Mouse (Mus musculus): Measurements from ENCODE around the gene Mlkl. TPM values are rescaled to one million over a fixed set of nuclear protein-coding genes. Genes with fewer than 3 reads are reported as not detected.

The Mlkl gene
- polyA plus RNA-seq (2014; fragmentation: Illumina TruSeq; extraction: RNeasy Lipid Tissue Mini Kit (QIAGEN cat#74804); ENCODE audit: low replicate concordance): 27.3 TPM

DNA sequence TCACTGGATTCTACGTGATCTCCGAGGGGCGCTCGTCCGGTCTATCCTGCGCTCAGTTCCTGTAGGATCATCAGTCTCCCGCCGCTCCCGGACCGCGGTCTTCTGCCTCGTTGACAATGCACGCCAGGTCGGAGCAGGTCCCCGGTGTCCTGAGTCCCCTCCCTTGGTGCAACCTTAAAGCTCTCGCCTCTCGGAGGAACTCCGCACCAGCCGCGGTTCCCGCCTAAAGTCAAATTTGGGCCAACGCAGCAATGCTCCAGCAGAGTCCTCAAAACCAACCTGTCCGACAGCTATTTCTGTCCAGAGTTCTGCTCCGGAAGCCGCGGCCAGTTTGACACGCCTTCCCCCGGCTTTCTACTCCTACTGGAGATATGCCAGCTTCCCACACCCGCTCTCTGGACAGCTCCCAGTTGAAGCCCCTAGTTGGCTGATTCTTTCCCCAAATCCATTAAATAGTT is at the start of gene Mlkl:
Gene Mlkl, minus strand, starts transcription at position 288 of the 458 bp plus-strand sequence.

DNA sequence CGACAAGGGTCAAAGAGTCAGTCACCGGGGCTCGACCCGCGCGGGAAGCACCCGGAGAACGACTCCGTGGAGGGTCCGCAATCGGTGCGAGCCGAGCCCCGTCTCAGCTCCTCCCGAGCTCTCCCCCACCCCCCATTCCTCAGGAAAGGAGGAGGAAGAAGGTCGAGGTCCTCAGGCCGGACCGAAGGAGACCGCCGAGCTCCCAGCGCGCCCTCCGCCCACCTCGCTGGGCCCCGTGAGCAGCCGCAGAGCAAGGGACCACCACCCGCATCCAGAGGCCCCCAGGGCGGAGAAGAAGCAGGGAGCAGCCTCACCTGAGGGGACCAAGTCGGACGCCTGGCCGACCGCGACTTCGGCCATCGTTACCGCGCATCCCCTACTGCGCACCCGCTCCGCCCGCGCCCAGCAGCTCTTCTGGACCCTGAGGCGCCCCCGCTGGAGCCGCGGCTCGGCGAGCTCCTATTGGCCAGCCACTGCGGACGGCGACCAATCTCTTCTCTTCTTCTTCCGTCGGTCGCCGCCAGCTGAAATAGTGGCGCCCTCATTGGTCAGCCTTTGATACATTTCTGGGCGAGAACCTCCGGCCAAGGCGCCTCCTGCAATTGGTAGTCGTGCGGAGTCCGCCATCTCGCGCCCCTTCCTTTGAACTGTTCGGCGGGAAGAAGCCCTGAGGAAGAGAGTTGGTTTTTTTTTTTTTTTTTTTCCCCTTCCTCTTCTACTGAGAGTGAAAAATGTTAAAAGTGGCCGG is 38.0 kb downstream of the Mlkl start, which contains the start of gene Rfwd3:
Gene Rfwd3, minus strand, starts transcription at position 402 of the 748 bp plus-strand sequence.

Other genes starting within 250 kb of the Mlkl start
- not detected for gene Clec18a, start 245.8 kb downstream of the Mlkl start, polyA plus RNA-seq (2014; fragmentation: Illumina TruSeq; extraction: RNeasy Lipid Tissue Mini Kit (QIAGEN cat#74804); ENCODE audit: low replicate concordance)
- gene Pdpr, start 243.5 kb downstream of the Mlkl start, polyA plus RNA-seq (2014; fragmentation: Illumina TruSeq; extraction: RNeasy Lipid Tissue Mini Kit (QIAGEN cat#74804); ENCODE audit: low replicate concordance): 13.8 TPM
- 21.5 TPM for gene Glg1, start 79.0 kb downstream of the Mlkl start, polyA plus RNA-seq (2014; fragmentation: Illumina TruSeq; extraction: RNeasy Lipid Tissue Mini Kit (QIAGEN cat#74804); ENCODE audit: low replicate concordance)
- 48.6 TPM for gene Rfwd3, start 38.0 kb downstream of the Mlkl start, polyA plus RNA-seq (2014; fragmentation: Illumina TruSeq; extraction: RNeasy Lipid Tissue Mini Kit (QIAGEN cat#74804); ENCODE audit: low replicate concordance)
- not detected for gene Fa2h, start 55.6 kb upstream of the Mlkl start, polyA plus RNA-seq (2014; fragmentation: Illumina TruSeq; extraction: RNeasy Lipid Tissue Mini Kit (QIAGEN cat#74804); ENCODE audit: low replicate concordance)
- 2.9 TPM for gene Wdr59, start 183.9 kb upstream of the Mlkl start, polyA plus RNA-seq (2014; fragmentation: Illumina TruSeq; extraction: RNeasy Lipid Tissue Mini Kit (QIAGEN cat#74804); ENCODE audit: low replicate concordance)
- gene Znrf1, start 197.9 kb upstream of the Mlkl start, polyA plus RNA-seq (2014; fragmentation: Illumina TruSeq; extraction: RNeasy Lipid Tissue Mini Kit (QIAGEN cat#74804); ENCODE audit: low replicate concordance): 4.7 TPM

Measured in small intestine, adult 10 weeks (tissue).